ENCODE assay signal across 8 mouse cellular contexts in genomic region chr11:103028176-103028891, GRCm38 (mm10). TPM values are rescaled to one million over a fixed set of nuclear protein-coding genes. Genes with fewer than 3 reads are reported as not detected.
DNase-seq lines count a peak whose midpoint lies in the region; ATAC-seq and TF ChIP-seq lines count a peak whose summit lies in the region.

TSS of gene Nmt1 (plus strand) at chr11:103028190.
TSS of gene Dcakd (minus strand) at chr11:103028333.

- H3K4me1 ChIP-seq in erythroblast, embryonic 14.5 days (ENCODE audit: control insufficient read depth) = peaks cover 51% of the 10 kb centered on the region
- peaks cover 21% of the 10 kb centered on the region for H3K4me1 ChIP-seq in heart, embryonic 11.5 days (ENCODE audit: control insufficient read depth, insufficient read depth, low read length)
- H3K4me1 ChIP-seq in kidney, embryonic 16.5 days (ENCODE audit: insufficient read depth, low read length) = peaks cover 17% of the 10 kb centered on the region
- peaks cover 13% of the 10 kb centered on the region for H3K4me1 ChIP-seq in liver, adult 2 months (ENCODE audit: control insufficient read depth, insufficient read depth, low read length)

- H3K9ac ChIP-seq in heart, embryonic 11.5 days (ENCODE audit: low read depth, low read length) = peak within 1 kb of the TSS; percentile 83
- peak within 1 kb of the TSS; percentile 88 for H3K9ac ChIP-seq in kidney, embryonic 16.5 days (replicated peaks; ENCODE audit: low read length)
- peak within 1 kb of the TSS; percentile 86 for H3K9ac ChIP-seq in liver, adult 2 months (ENCODE audit: low read depth, low read length)

- H3ac ChIP-seq in C2C12 (ENCODE audit: control insufficient read depth, insufficient read length, low read depth) (peak within 1 kb of the TSS; percentile 75), myocyte (ENCODE audit: control insufficient read depth, insufficient read length) (peak within 1 kb of the TSS; percentile 36)

- H3K36me3 ChIP-seq in C2C12 (ENCODE audit: control insufficient read depth, insufficient read depth) = peaks cover 36% of the 10 kb centered on the region
- peaks cover 54% of the 10 kb centered on the region for H3K36me3 ChIP-seq in erythroblast, embryonic 14.5 days (ENCODE audit: control insufficient read depth)
- no peaks in the 10 kb centered on the region for H3K36me3 ChIP-seq in heart, embryonic 11.5 days (ENCODE audit: control insufficient read depth, insufficient read depth, low read length)
- peaks cover 4% of the 10 kb centered on the region; the same call in 1 of the 2 replicates for H3K36me3 ChIP-seq in kidney, embryonic 16.5 days (ENCODE audit: insufficient read depth, low read length)
- peaks cover 26% of the 10 kb centered on the region for H3K36me3 ChIP-seq in liver, adult 2 months (ENCODE audit: control insufficient read depth, insufficient read depth, low read length)
- H3K36me3 ChIP-seq in myocyte (ENCODE audit: control insufficient read depth, insufficient read depth) = peaks cover 8% of the 10 kb centered on the region
- peaks cover 3% of the 10 kb centered on the region for H3K36me3 ChIP-seq in splenic B cell, adult 2 months (ENCODE audit: control insufficient read depth, insufficient read depth, low read length, poor library complexity, severe bottlenecking)

- ATAC-seq in heart, embryonic 11.5 days (replicated peaks; ENCODE audit: insufficient number of reproducible peaks, low FRiP score, low TSS enrichment) = peak; percentile 95
- peak; percentile 99 for ATAC-seq in kidney, embryonic 16.5 days (ENCODE audit: low FRiP score, low TSS enrichment)

- H3K27ac ChIP-seq in heart, embryonic 11.5 days (ENCODE audit: low read depth, low read length) = peak within 1 kb of the TSS; percentile 79
- peak within 1 kb of the TSS; percentile 88 for H3K27ac ChIP-seq in kidney, embryonic 16.5 days (ENCODE audit: low read length)
- peak within 1 kb of the TSS; percentile 96 for H3K27ac ChIP-seq in liver, adult 2 months (replicated peaks; ENCODE audit: insufficient read depth, low read depth, low read length)

- H3K4me3 ChIP-seq in C2C12 (ENCODE audit: insufficient read depth, poor library complexity, severe bottlenecking) = peak within 1 kb of the TSS; percentile 82
- H3K4me3 ChIP-seq in erythroblast, embryonic 14.5 days (replicated peaks) = peak within 1 kb of the TSS; percentile 70
- peak within 1 kb of the TSS; percentile 85 for H3K4me3 ChIP-seq in heart, embryonic 11.5 days (ENCODE audit: low read depth, low read length)
- H3K4me3 ChIP-seq in kidney, embryonic 16.5 days (ENCODE audit: low read length) = peak within 1 kb of the TSS; percentile 81
- peak within 1 kb of the TSS; percentile 64 for H3K4me3 ChIP-seq in liver, adult 2 months (ENCODE audit: insufficient read depth, low read depth, low read length)
- peak within 1 kb of the TSS; percentile 68 for H3K4me3 ChIP-seq in myocyte

- peaks cover 67% of the 10 kb centered on the region for H3K79me2 ChIP-seq in C2C12 (ENCODE audit: control insufficient read depth, insufficient read depth)
- H3K79me2 ChIP-seq in liver, adult 2 months (ENCODE audit: control insufficient read depth, insufficient read depth, low read length) = peaks cover 24% of the 10 kb centered on the region; the same call in 1 of the 2 replicates
- H3K79me2 ChIP-seq in myocyte (ENCODE audit: control insufficient read depth, insufficient read depth) = peaks cover 71% of the 10 kb centered on the region

- WGBS in heart, embryonic 11.5 days (ENCODE audit: insufficient replicate concordance) = under 1% methylated on average over 36 of the region's 36 CpGs
- WGBS in kidney, embryonic 16.5 days = under 1% methylated on average over 36 of the region's 36 CpGs
- under 1% methylated on average over 36 of the region's 36 CpGs for WGBS in liver, adult 2 months

- DNase-seq in brain, embryonic 14.5 days (ENCODE audit: low read depth) = peak; percentile 99
- DNase-seq in liver, adult 2 months (ENCODE audit: extremely low read depth, low read depth, low spot score) = peak; percentile 99
- DNase-seq in splenic B cell, adult 2 months (ENCODE audit: low read depth, low spot score) = peak; percentile 97

- TF ChIP-seq CTCF in C2C12 (IDR thresholded peaks at IDR 0.05; ENCODE audit: control insufficient read depth, insufficient read depth, insufficient read length) = no peak
- no peak for TF ChIP-seq CTCF in brain, embryonic 14.5 days (IDR thresholded peaks at IDR 0.05; ENCODE audit: borderline replicate concordance, extremely low read depth, insufficient read depth, insufficient read length)
- TF ChIP-seq CTCF in liver, adult 2 months (IDR thresholded peaks at IDR 0.05; ENCODE audit: low read depth, low read length) = no peak

- H3K27me3 ChIP-seq in C2C12 (ENCODE audit: control insufficient read depth, insufficient read depth, insufficient read length) (no peaks in the 10 kb centered on the region), myocyte (ENCODE audit: control insufficient read depth, insufficient read depth, insufficient read length) (no peaks in the 10 kb centered on the region)
- no peaks in the 10 kb centered on the region for H3K27me3 ChIP-seq in erythroblast, embryonic 14.5 days (ENCODE audit: control insufficient read depth)
- H3K27me3 ChIP-seq in heart, embryonic 11.5 days (ENCODE audit: control insufficient read depth, insufficient read depth, low read length) = no peaks in the 10 kb centered on the region
- H3K27me3 ChIP-seq in kidney, embryonic 16.5 days (ENCODE audit: insufficient read depth, low read length) = no peaks in the 10 kb centered on the region
- H3K27me3 ChIP-seq in liver, adult 2 months (ENCODE audit: control insufficient read depth, insufficient read depth, low read length) = no peaks in the 10 kb centered on the region
- H3K27me3 ChIP-seq in splenic B cell, adult 2 months (ENCODE audit: control insufficient read depth, insufficient read depth, low read length, poor library complexity, severe bottlenecking) = no peaks in the 10 kb centered on the region

- peak within 1 kb of the TSS; percentile 81 for H3K4me2 ChIP-seq in heart, embryonic 11.5 days
- peak within 1 kb of the TSS; percentile 65 for H3K4me2 ChIP-seq in kidney, embryonic 16.5 days (replicated peaks; ENCODE audit: low read depth, low read length)
- peak within 1 kb of the TSS; percentile 89 for H3K4me2 ChIP-seq in myocyte (ENCODE audit: low read depth)

- H3K79me3 ChIP-seq in C2C12 (ENCODE audit: low read depth) = peaks cover 57% of the 10 kb centered on the region

- H3K9me3 ChIP-seq in erythroblast, embryonic 14.5 days (ENCODE audit: control insufficient read depth, low read length) = no peaks in the 10 kb centered on the region
- no peaks in the 10 kb centered on the region for H3K9me3 ChIP-seq in heart, embryonic 11.5 days (replicated peaks; ENCODE audit: control insufficient read depth, low read length)
- no peaks in the 10 kb centered on the region for H3K9me3 ChIP-seq in kidney, embryonic 16.5 days (ENCODE audit: low read length)

- TF ChIP-seq POLR2A in brain, embryonic 14.5 days (IDR thresholded peaks at IDR 0.05; ENCODE audit: borderline replicate concordance, extremely low read depth, insufficient read depth, insufficient read length, poor library complexity, severe bottlenecking) = peak; percentile 48; the same call in 1 of the 2 replicates
- peak; percentile 74 for TF ChIP-seq POLR2A in liver, adult 2 months (IDR thresholded peaks at IDR 0.05; ENCODE audit: extremely low read depth, insufficient read depth, low read length)
- peak; percentile 89 for TF ChIP-seq POLR2A in myocyte (IDR thresholded peaks at IDR 0.05; ENCODE audit: insufficient read length, low read depth)

TF ChIP-seq in C2C12, 6 proteins besides CTCF, POLR2A, EP300 and RAD21:
- peak; percentile 78 for TF ChIP-seq CEBPB (IDR thresholded peaks at IDR 0.05; ENCODE audit: low read depth)
- no peak for TF ChIP-seq MYOG (IDR thresholded peaks at IDR 0.05; ENCODE audit: control insufficient read depth, extremely low read depth, insufficient read length)

TF ChIP-seq in myocyte, 11 proteins besides CTCF, POLR2A, EP300 and RAD21:
- TF ChIP-seq TCF3 (IDR thresholded peaks at IDR 0.05; ENCODE audit: insufficient read length, low read depth) (no peak), REST (IDR thresholded peaks at IDR 0.05; ENCODE audit: insufficient read depth, insufficient read length) (peak; percentile 51), POLR2AphosphoS2 (IDR thresholded peaks at IDR 0.05; ENCODE audit: insufficient read length, low read depth) (peak; percentile 94), MYOD1 (IDR thresholded peaks at IDR 0.05; ENCODE audit: control insufficient read depth in 1 of 3, insufficient read length in 2 of 3, low read depth in 2 of 3) (no peak), CEBPB (IDR thresholded peaks at IDR 0.05; ENCODE audit: insufficient read depth, poor library complexity, severe bottlenecking) (peak; percentile 72), TCF12 (IDR thresholded peaks at IDR 0.05; ENCODE audit: insufficient read depth, poor library complexity, severe bottlenecking) (no peak), MYOG (IDR thresholded peaks at IDR 0.05; ENCODE audit: control insufficient read depth in 1 of 3, insufficient read depth in 1 of 3, insufficient read length in 2 of 3, low read depth in 2 of 3) (no peak), SRF (IDR thresholded peaks at IDR 0.05; ENCODE audit: control insufficient read depth, insufficient read length, low read depth) (peak; percentile 94), MAX (IDR thresholded peaks at IDR 0.05; ENCODE audit: low read depth) (no peak)

RNA-seq across cellular contexts. Expression of gene Nmt1, which starts in this region (rescaled TPM):
- polyA plus RNA-seq in C2C12 (2012; fragmentation: generic; extraction: Trizol) (64.9 TPM), myocyte (2012; fragmentation: generic; extraction: Trizol) (77.1 TPM)
- polyA plus RNA-seq in brain, embryonic 14.5 days (2012; rRNA removed) = 40.1 and 42.3 TPM in 2 replicates
- 1.5 and 3.6 TPM in 2 replicates for polyA plus RNA-seq in erythroblast, embryonic 14.5 days (2012)
- polyA plus RNA-seq in heart, embryonic 11.5 days (2014; fragmentation: Nextera tagmentation; extraction: Ambion mirVana) = 49.4 and 53.4 TPM in 2 replicates
- polyA plus RNA-seq in kidney, embryonic 16.5 days (2015; fragmentation: Nextera tagmentation; extraction: Ambion mirVana) = 50.7 and 51.9 TPM in 2 replicates
- total RNA-seq in liver, adult 2 months (2014; rRNA removed) = 16.8 and 23.9 TPM in 2 replicates
- polyA plus RNA-seq in liver, adult 2 months (2012; rRNA removed) = 34.1 and 34.3 TPM in 2 replicates

RNA-seq across cellular contexts. Expression of gene Dcakd, which starts in this region (rescaled TPM):
- polyA plus RNA-seq in C2C12 (2012; fragmentation: generic; extraction: Trizol) = 185 TPM
- 236 and 262 TPM in 2 replicates for polyA plus RNA-seq in brain, embryonic 14.5 days (2012; rRNA removed)
- 2.1 and 3.4 TPM in 2 replicates for polyA plus RNA-seq in erythroblast, embryonic 14.5 days (2012)
- 135 and 141 TPM in 2 replicates for polyA plus RNA-seq in heart, embryonic 11.5 days (2014; fragmentation: Nextera tagmentation; extraction: Ambion mirVana)
- 161 and 201 TPM in 2 replicates for polyA plus RNA-seq in kidney, embryonic 16.5 days (2015; fragmentation: Nextera tagmentation; extraction: Ambion mirVana)
- 23.9 and 30.9 TPM in 2 replicates for total RNA-seq in liver, adult 2 months (2014; rRNA removed)
- polyA plus RNA-seq in liver, adult 2 months (2012; rRNA removed) = 45.8 and 46.3 TPM in 2 replicates
- 199 TPM for polyA plus RNA-seq in myocyte (2012; fragmentation: generic; extraction: Trizol)

Comparison
In these comparisons a context has a peak if more than half of its experiments do, and no peak if none do; other contexts are left out.
1. Peak in every context shown above with its lines: DNase-seq, ATAC-seq, H3K4me3 ChIP-seq and H3K27ac ChIP-seq.
2. RNA of gene Dcakd (polyA plus RNA-seq): 236 to 262 TPM in brain, embryonic 14.5 days, 199 TPM in myocyte (single experiment), 185 TPM in C2C12 (single experiment), 161 to 201 TPM in kidney, embryonic 16.5 days, 135 to 141 TPM in heart, embryonic 11.5 days and 45.8 to 46.3 TPM in liver, adult 2 months; 2.1 to 3.4 TPM in erythroblast, embryonic 14.5 days; every median in the first group is over 10 times any median in the second.